Mouse (Mus musculus) hindbrain, postnatal 0 days (tissue): ENCODE data around the gene Lsp1. TPM values are rescaled to one million over a fixed set of nuclear protein-coding genes. Genes with fewer than 3 reads are reported as not detected.

Experiments used
- ATAC-seq: fragments of 200-750 bp; cut with Nextera tagmentation; 2 replicates; pipeline ENCODE4 v1.8.0; 2017; ENCODE audit warnings: mild to moderate bottlenecking, moderate TSS enrichment, moderate library complexity
- DNase-seq: peaks from one replicate; pipeline ENCODE4 v3.0.0-alpha.2; 2015; ENCODE audit warnings: low spot score
- H3K27ac ChIP-seq: fragments of 300-500 bp; sonication (generic); 2 replicates; pipeline ENCODE4 v1.5.1; 2014; ENCODE audit warnings: mild to moderate bottlenecking
- H3K27me3 ChIP-seq: fragments of 300-500 bp; sonication (generic); 2 replicates; pipeline ENCODE4 v1.6.1; 2014; ENCODE audit warnings: low read length, mixed read lengths; ENCODE audit not compliant: insufficient read depth
- H3K36me3 ChIP-seq: fragments of 300-500 bp; sonication (generic); 2 replicates; pipeline ENCODE4 v1.6.1; 2014; ENCODE audit warnings: low read length, mixed read lengths; ENCODE audit not compliant: insufficient read depth
- H3K4me1 ChIP-seq: fragments of 300-500 bp; sonication (generic); 2 replicates; pipeline ENCODE4 v1.6.1; 2014; ENCODE audit warnings: antibody characterized with exemption, low read length, mixed read lengths; ENCODE audit not compliant: insufficient read depth
- H3K4me2 ChIP-seq: fragments of 300-500 bp; sonication (generic); 2 replicates; pipeline ENCODE4 v1.6.1; 2014; ENCODE audit warnings: low read depth, mild to moderate bottlenecking, low read length, moderate library complexity, mixed read lengths
- H3K4me3 ChIP-seq: fragments of 300-500 bp; sonication (generic); 2 replicates; pipeline ENCODE4 v1.5.1; 2014; ENCODE audit warnings: low read length
- H3K9ac ChIP-seq: fragments of 300-500 bp; sonication (generic); replicated peaks from 2 replicates; pipeline ENCODE4 v1.6.1; 2014; ENCODE audit warnings: mild to moderate bottlenecking, low read length, moderate library complexity, mixed read lengths
- H3K9me3 ChIP-seq: fragments of 300-500 bp; sonication (generic); 2 replicates; pipeline ENCODE4 v1.6.1; 2016; ENCODE audit warnings: low read length, mixed read lengths
- CTCF ChIP-seq: IDR thresholded peaks from 2 replicates; pipeline ENCODE4 v1.5.1; 2016; ENCODE audit warnings: antibody characterized with exemption, control low read depth, low read depth
- WGBS: fragments of 180-500 bp; shearing (Covaris S2); extraction: QIAGEN DNeasy Blood & Tissue Kit; methylation state at CpG from one replicate; pipeline ENCODE4 v1.1.7; 2014; 5-methylcytosine and 5-hydroxymethylcytosine counted together
- polyA plus RNA-seq: library from polyadenylated mRNA; unstranded; fragments of >200 nt; fragmentation: Nextera tagmentation; extraction: Ambion mirVana; gene quantifications from 2 replicates; pipeline ENCODE4 v1.2.1, GENCODE M21; 2015
- total RNA-seq: library from RNA; depleted of rRNA; stranded (reverse); fragments of >200 nt; gene quantifications from 2 replicates; pipeline ENCODE4 v1.2.3, GENCODE M21; 2014

Gene Lsp1
- total and polyA plus RNA-seq, 2 experiments from 2014 or later: 4.6 to 7.2 TPM

GRCm38 (mm10) chr7:142479307-142479706 is 18.7 kb downstream of the Lsp1 start:
- H3K27me3 ChIP-seq: no peaks in the 10 kb centered on the region
- H3K4me3 ChIP-seq: no peak overlapping the region
- no peaks in the 10 kb centered on the region for H3K36me3 ChIP-seq
- no peak overlapping the region for H3K4me2 ChIP-seq
- H3K9ac ChIP-seq: no peak overlapping the region
- no peaks in the 10 kb centered on the region; the same call in 1 of the 2 replicates for H3K4me1 ChIP-seq
- TF ChIP-seq CTCF: no peak
- H3K9me3 ChIP-seq: no peaks in the 10 kb centered on the region
- H3K27ac ChIP-seq: no peak overlapping the region
- no peak for DNase-seq
- no peak for ATAC-seq

GRCm38 (mm10) chr7:142479886-142480285 is 19.3 kb downstream of the Lsp1 start:
- TF ChIP-seq CTCF: no peak

GRCm38 (mm10) chr7:142480661-142481060 is 20.1 kb downstream of the Lsp1 start:
- ATAC-seq (no peak), DNase-seq (no peak)
- no peaks in the 10 kb centered on the region for H3K36me3 ChIP-seq
- H3K4me1 ChIP-seq: no peaks in the 10 kb centered on the region; the same call in 1 of the 2 replicates
- no peak overlapping the region for H3K27ac ChIP-seq
- H3K9me3 ChIP-seq: no peaks in the 10 kb centered on the region
- WGBS: 95% methylated on average over 3 of the region's 3 CpGs
- no peak for TF ChIP-seq CTCF
- H3K4me2 ChIP-seq: no peak overlapping the region
- no peak overlapping the region for H3K4me3 ChIP-seq
- H3K27me3 ChIP-seq: no peaks in the 10 kb centered on the region
- no peak overlapping the region for H3K9ac ChIP-seq

More at GRCm38 (mm10) chr7:142479886-142480285, 19.3 kb downstream of the Lsp1 start:
- Histone ChIP-seq H3K27ac (no peak overlapping the region), H3K4me1 (no peaks in the 10 kb centered on the region; the same call in 1 of the 2 replicates), H3K9me3 (no peaks in the 10 kb centered on the region), H3K27me3 (no peaks in the 10 kb centered on the region), H3K9ac (no peak overlapping the region), H3K4me3 (no peak overlapping the region), H3K4me2 (no peak overlapping the region), H3K36me3 (no peaks in the 10 kb centered on the region)
- no peak for DNase-seq
- ATAC-seq: no peak
- WGBS: 98% methylated on average over 3 of the region's 3 CpGs

- WGBS: 7% methylated on average over 5 of the region's 5 CpGs
- ATAC-seq: no peak; the same call in 1 of the 2 replicates
- peak overlapping the region; percentile 51 for H3K9ac ChIP-seq
These were observed 20.6 kb downstream of the Lsp1 start for GRCm38 (mm10) chr7:142481186-142481567.

GRCm38 (mm10) chr7:142481568-142482255 is 21.1 kb downstream of the Lsp1 start:
- Histone ChIP-seq H3K4me1 (no peaks in the 10 kb centered on the region; the same call in 1 of the 2 replicates), H3K36me3 (no peaks in the 10 kb centered on the region), H3K27me3 (no peaks in the 10 kb centered on the region), H3K4me2 (peak overlapping the region; percentile 56), H3K9me3 (no peaks in the 10 kb centered on the region), H3K9ac (peak overlapping the region; percentile 51), H3K4me3 (peak overlapping the region; percentile 12), H3K27ac (peak overlapping the region; percentile 67)
- peak; percentile 52 for DNase-seq
- WGBS: 4% methylated on average over 21 of the region's 22 CpGs
- peak; percentile 60 for ATAC-seq
- no peak for TF ChIP-seq CTCF

More at GRCm38 (mm10) chr7:142481186-142481567, 20.6 kb downstream of the Lsp1 start:
- no peaks in the 10 kb centered on the region for H3K9me3 ChIP-seq
- no peaks in the 10 kb centered on the region for H3K27me3 ChIP-seq
- peak; percentile 57 for DNase-seq
- H3K4me2 ChIP-seq: peak overlapping the region; percentile 56
- H3K36me3 ChIP-seq: no peaks in the 10 kb centered on the region
- H3K27ac ChIP-seq: peak overlapping the region; percentile 67
- no peaks in the 10 kb centered on the region; the same call in 1 of the 2 replicates for H3K4me1 ChIP-seq
- H3K4me3 ChIP-seq: peak overlapping the region; percentile 12; the same call in 1 of the 2 replicates
- TF ChIP-seq CTCF: peak; percentile 74

- H3K27ac ChIP-seq: peak overlapping the region; percentile 67; the same call in 1 of the 2 replicates
- no peak overlapping the region for H3K4me2 ChIP-seq
- H3K9ac ChIP-seq: peak overlapping the region; percentile 51; the same call in 1 of the 2 replicates
- no peaks in the 10 kb centered on the region for H3K9me3 ChIP-seq
- H3K4me1 ChIP-seq: peaks cover 2% of the 10 kb centered on the region; the same call in 1 of the 2 replicates
- ATAC-seq: peak; percentile 57
- H3K36me3 ChIP-seq: no peaks in the 10 kb centered on the region
- TF ChIP-seq CTCF: no peak
- peak; percentile 59 for DNase-seq
- H3K4me3 ChIP-seq: no peak overlapping the region
- WGBS: 12% methylated on average over 6 of the region's 6 CpGs
- H3K27me3 ChIP-seq: no peaks in the 10 kb centered on the region
These were observed 21.6 kb downstream of the Lsp1 start for GRCm38 (mm10) chr7:142482256-142482609.

GRCm38 (mm10) chr7:142483136-142483535 is 22.5 kb downstream of the Lsp1 start:
- DNase-seq: no peak
- WGBS: 53% methylated on average over 11 of the region's 11 CpGs

More at GRCm38 (mm10) chr7:142483136-142483535, 22.5 kb downstream of the Lsp1 start:
- Histone ChIP-seq H3K4me2 (no peak overlapping the region), H3K9me3 (no peaks in the 10 kb centered on the region), H3K4me1 (peaks cover 8% of the 10 kb centered on the region; the same call in 1 of the 2 replicates), H3K9ac (no peak overlapping the region), H3K4me3 (no peak overlapping the region), H3K27ac (no peak overlapping the region), H3K36me3 (no peaks in the 10 kb centered on the region), H3K27me3 (no peaks in the 10 kb centered on the region)
- no peak for TF ChIP-seq CTCF
- no peak for ATAC-seq
